Mouse (Mus musculus) heart, adult 2 months (tissue): Measurements from ENCODE around the gene Ctf1. TPM values are rescaled to one million over a fixed set of nuclear protein-coding genes. Genes with fewer than 3 reads are reported as not detected.
A peak's percentile ranks its signal among the peaks of the same experiment; 100 is the strongest.

ENCODE experiments used
- DNase-seq, 2 experiments: peaks; one replicate each; pipeline ENCODE4 v3.0.0; 2021
- H3K27ac ChIP-seq: fragments of 200-600 bp; 2 replicates; pipeline ENCODE4 v1.8.1; 2022
- H3K27me3 ChIP-seq: fragments of 200-500 bp; 2 replicates; pipeline ENCODE4 v1.6.1; 2012; ENCODE audit warnings: mild to moderate bottlenecking, low read length, inconsistent platforms, mixed read lengths; ENCODE audit not compliant: control insufficient read depth, insufficient read depth
- H3K36me3 ChIP-seq: fragments of 200-500 bp; 2 replicates; pipeline ENCODE4 v1.6.1; 2012; ENCODE audit warnings: low read length, inconsistent platforms; ENCODE audit not compliant: control insufficient read depth, insufficient read depth
- H3K4me1 ChIP-seq: fragments of 200-500 bp; 2 replicates; pipeline ENCODE4 v1.6.1; 2011; ENCODE audit warnings: low read length; ENCODE audit not compliant: control insufficient read depth, insufficient read depth
- H3K4me3 ChIP-seq: fragments of 200-600 bp; 2 replicates; pipeline ENCODE4 v1.8.1; 2022
- H3K79me2 ChIP-seq: fragments of 200-500 bp; replicated peaks from 2 replicates; pipeline ENCODE4 v1.6.1; 2012; ENCODE audit warnings: mild to moderate bottlenecking, inconsistent platforms, low read length, moderate library complexity, mixed read lengths; ENCODE audit not compliant: control insufficient read depth, insufficient read depth
- H3K9ac ChIP-seq: fragments of 200-500 bp; 2 replicates; pipeline ENCODE4 v1.6.1; 2012; ENCODE audit warnings: low read depth, mild to moderate bottlenecking, control low read depth, inconsistent platforms, low read length, mixed read lengths
- CTCF ChIP-seq: fragments of 200-600 bp; IDR thresholded peaks from 2 replicates; pipeline ENCODE4 v1.8.1; 2022; ENCODE audit warnings: antibody characterized with exemption, mild to moderate bottlenecking, moderate library complexity
- EP300 ChIP-seq: fragments of 200-500 bp; IDR thresholded peaks from 2 replicates; pipeline ENCODE4 v1.6.1; 2011; ENCODE audit warnings: low read depth, low read length, control low read depth; ENCODE audit not compliant: insufficient read depth
- POLR2A ChIP-seq: fragments of 200-500 bp; IDR thresholded peaks from 2 replicates; pipeline ENCODE4 v1.6.1; 2011; ENCODE audit warnings: mild to moderate bottlenecking, low read depth, low read length, control low read depth; ENCODE audit not compliant: insufficient read depth
- WGBS: fragments of 180-500 bp; shearing (Covaris S2); methylation state at CpG from one replicate; pipeline ENCODE4 v1.1.7; 2018; 5-methylcytosine and 5-hydroxymethylcytosine counted together
- intact Hi-C: fragments of 180-260 bp; cut with DNase I; formaldehyde crosslinking; loops from one replicate; pipeline ENCODE4 v1.15.1; 2025
- polyA plus RNA-seq: library from polyadenylated mRNA; depleted of rRNA; stranded (reverse); fragments of >200 nt; gene quantifications from 2 replicates; pipeline ENCODE4 v1.2.3, GENCODE M21; 2012
- total RNA-seq, 2 experiments: library from RNA; stranded (reverse); gene quantifications; 2 replicates each; pipeline ENCODE4 v1.2.3; 2021

Gene Ctf1
- total and polyA plus RNA-seq, 3 experiments, result 6.6 to 15.3 (median 8.7) TPM

- DNase-seq, result no peak
- no peaks in the 10 kb centered on the region for H3K79me2 ChIP-seq
- H3K27ac ChIP-seq, result no peak overlapping the region
- intact Hi-C loops, result no loop called here
- H3K27me3 ChIP-seq, result no peaks in the 10 kb centered on the region
- no peak overlapping the region for H3K9ac ChIP-seq
- no peaks in the 10 kb centered on the region for H3K36me3 ChIP-seq
- TF ChIP-seq EP300, result no peak
- no peak for TF ChIP-seq POLR2A
- no peak for TF ChIP-seq CTCF
- no peaks in the 10 kb centered on the region; the same call in 1 of the 2 replicates for H3K4me1 ChIP-seq
- no peak overlapping the region for H3K4me3 ChIP-seq
- 69% methylated on average over 5 of the region's 5 CpGs for WGBS
These were observed 40.6 kb downstream of the Ctf1 start for GRCm38 (mm10) chr7:127753158-127753557.

- 88% methylated on average over 7 of the region's 7 CpGs for WGBS
- DNase-seq, result no peak
- intact Hi-C loops, result no loop called here
- Histone ChIP-seq H3K4me3 (no peak overlapping the region), H3K4me1 (no peaks in the 10 kb centered on the region; the same call in 1 of the 2 replicates), H3K27ac (no peak overlapping the region), H3K79me2 (no peaks in the 10 kb centered on the region), H3K27me3 (no peaks in the 10 kb centered on the region), H3K36me3 (no peaks in the 10 kb centered on the region), H3K9ac (no peak overlapping the region)
- TF ChIP-seq POLR2A (no peak), EP300 (no peak), CTCF (no peak)
These were observed 41.2 kb downstream of the Ctf1 start for GRCm38 (mm10) chr7:127753741-127754140.

GRCm38 (mm10) chr7:127759716-127760115 lies 47.2 kb downstream of the Ctf1 start:
- no peak overlapping the region for H3K4me3 ChIP-seq
- H3K36me3 ChIP-seq, result no peaks in the 10 kb centered on the region
- intact Hi-C loops, result loop anchor here (10.0 kb wide), 1 partner anchor 245 kb away; the partner anchor contains the start of genes Gm42715 and Srcap
- no peak for TF ChIP-seq EP300
- no peak for TF ChIP-seq POLR2A
- TF ChIP-seq CTCF, result no peak
- H3K27me3 ChIP-seq, result no peaks in the 10 kb centered on the region
- H3K27ac ChIP-seq, result no peak overlapping the region
- no peak overlapping the region for H3K9ac ChIP-seq
- WGBS, result 33% methylated on average over 6 of the region's 6 CpGs
- H3K4me1 ChIP-seq, result no peaks in the 10 kb centered on the region; the same call in 1 of the 2 replicates
- H3K79me2 ChIP-seq, result no peaks in the 10 kb centered on the region
- no peak for DNase-seq

- H3K79me2 ChIP-seq, result no peaks in the 10 kb centered on the region
- no peak for TF ChIP-seq EP300
- no peak for TF ChIP-seq CTCF
- TF ChIP-seq POLR2A, result no peak
- no peak overlapping the region for H3K4me3 ChIP-seq
- H3K36me3 ChIP-seq, result no peaks in the 10 kb centered on the region
- no peaks in the 10 kb centered on the region for H3K27me3 ChIP-seq
- H3K4me1 ChIP-seq, result no peaks in the 10 kb centered on the region; the same call in 1 of the 2 replicates
- intact Hi-C loops, result loop anchor here (10.0 kb wide), 1 partner anchor 246 kb away; the partner anchor contains the start of genes Gm42715 and Srcap
- H3K9ac ChIP-seq, result no peak overlapping the region
- no peak overlapping the region for H3K27ac ChIP-seq
- 78% methylated on average over 3 of the region's 3 CpGs for WGBS
- DNase-seq, result no peak
These were observed 47.9 kb downstream of the Ctf1 start for GRCm38 (mm10) chr7:127760478-127760877.

GRCm38 (mm10) chr7:127761026-127761425 lies 48.5 kb downstream of the Ctf1 start:
- intact Hi-C loops, result loop anchor here (1.0 to 10.0 kb wide), 2 partner anchors 86 to 246 kb away; partner anchors contain the start of genes Gm42715 and Srcap
- peak; percentile 79 to 80 for DNase-seq

GRCm38 (mm10) chr7:127763642-127764041 lies 51.1 kb downstream of the Ctf1 start:
- no peak for DNase-seq
- Histone ChIP-seq H3K4me1 (no peaks in the 10 kb centered on the region), H3K36me3 (no peaks in the 10 kb centered on the region), H3K27ac (no peak overlapping the region), H3K79me2 (no peaks in the 10 kb centered on the region), H3K27me3 (no peaks in the 10 kb centered on the region), H3K9ac (no peak overlapping the region), H3K4me3 (no peak overlapping the region)
- TF ChIP-seq POLR2A, result no peak
- no peak for TF ChIP-seq CTCF
- TF ChIP-seq EP300, result no peak
- intact Hi-C loops, result loop anchor here (10.0 kb wide), 1 partner anchor 249 kb away; the partner anchor contains the start of genes Gm42715 and Srcap
- WGBS, result 89% methylated on average over 4 of the region's 4 CpGs

More at GRCm38 (mm10) chr7:127761026-127761425, 48.5 kb downstream of the Ctf1 start:
- Histone ChIP-seq H3K9ac (no peak overlapping the region), H3K27ac (no peak overlapping the region), H3K4me3 (no peak overlapping the region), H3K4me1 (no peaks in the 10 kb centered on the region; the same call in 1 of the 2 replicates), H3K27me3 (no peaks in the 10 kb centered on the region), H3K36me3 (no peaks in the 10 kb centered on the region), H3K79me2 (no peaks in the 10 kb centered on the region)
- WGBS, result 11% methylated on average over 7 of the region's 7 CpGs
- TF ChIP-seq EP300, result peak; percentile 71; the same call in 1 of the 2 replicates
- no peak for TF ChIP-seq POLR2A
- peak; percentile 99 for TF ChIP-seq CTCF
